Mouse (Mus musculus): ENCODE data around the gene Rag2. TPM values are rescaled to one million over a fixed set of nuclear protein-coding genes. Genes with fewer than 3 reads are reported as not detected.

The Rag2 gene
- polyA plus RNA-seq, 1 experiment: not detected

GRCm38 (mm10) chr2:101649114-101649671, 24.7 kb downstream of the Rag2 start, which contains the start of the genes Rag1 and B230118H07Rik:
Rag1 (minus strand) TSS chr2:101649501.
B230118H07Rik (minus strand) TSS chr2:101649532.
- no peak within 1 kb of the TSS for H3K27ac ChIP-seq (ENCODE audit: insufficient read depth, low read depth, low read length)
- TF ChIP-seq CTCF (IDR thresholded peaks at IDR 0.05; ENCODE audit: low read depth, low read length): no peak
- TF ChIP-seq POLR2A (IDR thresholded peaks at IDR 0.05; ENCODE audit: borderline replicate concordance, low read depth, low read length): no peak
- no peak within 1 kb of the TSS for H3K4me3 ChIP-seq (ENCODE audit: insufficient read depth, low read length)

DNA sequence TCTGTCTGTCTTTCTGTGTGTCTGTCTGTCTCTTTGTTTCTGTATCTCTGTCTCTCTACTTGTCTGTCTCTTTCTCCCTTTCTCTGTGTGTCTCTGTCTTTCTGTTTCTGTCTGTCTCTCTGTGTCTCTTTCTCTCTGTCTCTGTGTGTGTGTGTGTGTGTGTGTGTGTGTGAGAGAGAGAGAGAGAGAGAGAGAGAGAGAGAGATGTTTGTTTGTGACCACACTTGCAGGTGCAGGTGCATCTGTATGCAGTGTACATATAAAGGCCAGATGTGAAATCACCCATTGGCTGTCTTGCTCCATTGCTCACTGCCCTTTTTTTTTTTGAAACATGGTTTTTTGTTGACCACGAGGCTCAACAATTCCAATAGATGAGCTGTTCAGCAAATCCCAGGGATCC, 25.9 kb downstream of the Rag2 start:
- Histone ChIP-seq H3K27ac (ENCODE audit: insufficient read depth, low read depth, low read length) (no peak overlapping the region), H3K4me1 (ENCODE audit: control insufficient read depth, insufficient read depth, low read length) (no peaks in the 10 kb centered on the region), H3K4me3 (ENCODE audit: insufficient read depth, low read length) (no peak overlapping the region)
- TF ChIP-seq POLR2A (IDR thresholded peaks at IDR 0.05; ENCODE audit: borderline replicate concordance, low read depth, low read length) (no peak), CTCF (IDR thresholded peaks at IDR 0.05; ENCODE audit: low read depth, low read length) (no peak)

More at GRCm38 (mm10) chr2:101649114-101649671, 24.7 kb downstream of the Rag2 start, which contains the start of the genes Rag1 and B230118H07Rik:
- H3K4me1 ChIP-seq (ENCODE audit: control insufficient read depth, insufficient read depth, low read length): no peaks in the 10 kb centered on the region

DNA sequence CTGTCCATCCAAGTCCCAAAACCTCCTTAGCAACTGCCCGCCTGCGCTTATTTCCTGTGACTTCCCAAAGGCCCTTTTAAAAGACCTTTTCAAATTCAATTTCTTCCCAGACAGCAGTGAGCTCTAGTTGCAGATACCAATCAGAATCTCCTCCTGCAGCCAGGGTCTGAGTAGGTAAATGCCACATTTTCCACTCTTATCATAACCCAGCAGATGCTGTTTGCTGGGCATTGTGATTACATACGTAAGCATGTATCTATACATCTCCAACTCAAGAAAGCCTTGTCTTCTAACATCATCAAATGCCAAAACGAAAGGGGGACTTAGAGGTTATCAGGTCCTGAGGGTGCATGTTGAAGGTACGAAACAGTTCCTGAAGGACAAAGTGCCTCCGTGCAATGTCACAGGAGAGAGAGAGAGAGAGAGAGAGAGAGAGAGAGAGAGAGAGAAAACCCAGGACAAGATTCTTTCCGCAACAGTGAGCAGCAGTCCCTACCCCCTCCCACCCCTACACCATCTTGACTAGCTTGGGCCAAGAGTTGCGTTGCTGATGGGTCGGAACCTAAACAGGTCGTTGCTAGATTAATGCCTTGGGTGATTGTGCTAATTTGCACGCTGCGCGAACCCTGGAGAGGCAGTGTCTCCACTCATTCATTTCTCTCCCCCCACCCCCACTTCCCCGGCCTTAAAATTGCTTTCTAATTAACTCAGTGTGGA, 27.8 kb downstream of the Rag2 start:
- no peak overlapping the region for H3K27ac ChIP-seq (ENCODE audit: insufficient read depth, low read depth, low read length)
- no peaks in the 10 kb centered on the region for H3K4me1 ChIP-seq (ENCODE audit: control insufficient read depth, insufficient read depth, low read length)
- TF ChIP-seq POLR2A (IDR thresholded peaks at IDR 0.05; ENCODE audit: borderline replicate concordance, low read depth, low read length) (no peak), CTCF (IDR thresholded peaks at IDR 0.05; ENCODE audit: low read depth, low read length) (no peak)
- peak overlapping the region; percentile 15; the same call in 1 of the 2 replicates for H3K4me3 ChIP-seq (ENCODE audit: insufficient read depth, low read length)

DNA sequence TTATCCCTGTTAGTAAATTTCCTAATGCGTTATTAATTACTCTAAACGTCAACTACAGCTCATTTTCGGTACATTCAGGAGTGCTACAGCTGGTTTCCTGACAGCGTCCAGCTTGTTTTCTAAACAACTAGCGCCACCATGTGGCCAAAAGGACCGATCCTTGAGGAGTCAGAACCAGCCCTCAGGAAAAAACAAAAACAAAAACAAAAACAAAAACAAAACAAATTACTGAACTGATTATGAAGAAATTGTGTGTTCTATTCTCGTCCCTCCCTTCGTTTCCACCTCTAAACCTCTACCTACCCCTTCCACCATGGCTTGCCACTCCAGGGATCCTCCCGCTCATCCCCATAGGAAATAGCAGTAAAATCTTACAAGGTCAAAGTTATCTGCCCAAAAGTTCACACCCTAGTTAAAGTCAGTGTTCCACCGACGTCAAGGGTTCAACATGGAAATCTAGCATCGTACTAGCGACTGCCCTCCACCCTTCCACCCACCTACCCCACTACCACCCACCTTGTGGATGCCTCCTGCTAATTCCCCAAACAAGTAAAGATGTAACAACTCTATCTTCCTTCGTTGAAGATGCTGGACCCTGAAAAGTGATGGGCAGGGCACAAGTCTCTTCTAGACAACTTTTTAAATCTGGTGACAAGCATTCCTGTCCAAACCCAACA, 28.5 kb downstream of the Rag2 start:
- Histone ChIP-seq H3K4me1 (ENCODE audit: control insufficient read depth, insufficient read depth, low read length) (no peaks in the 10 kb centered on the region), H3K4me3 (ENCODE audit: insufficient read depth, low read length) (no peak overlapping the region), H3K27ac (ENCODE audit: insufficient read depth, low read depth, low read length) (no peak overlapping the region)
- TF ChIP-seq CTCF (IDR thresholded peaks at IDR 0.05; ENCODE audit: low read depth, low read length) (peak; percentile 44), POLR2A (IDR thresholded peaks at IDR 0.05; ENCODE audit: borderline replicate concordance, low read depth, low read length) (no peak)

- Histone ChIP-seq H3K4me1 (ENCODE audit: control insufficient read depth, insufficient read depth, low read length) (no peaks in the 10 kb centered on the region), H3K4me3 (ENCODE audit: insufficient read depth, low read length) (no peak overlapping the region), H3K27ac (ENCODE audit: insufficient read depth, low read depth, low read length) (no peak overlapping the region)
- TF ChIP-seq POLR2A (IDR thresholded peaks at IDR 0.05; ENCODE audit: borderline replicate concordance, low read depth, low read length) (no peak), CTCF (IDR thresholded peaks at IDR 0.05; ENCODE audit: low read depth, low read length) (no peak)
Observed at GRCm38 (mm10) chr2:101660536-101660935, 36.0 kb downstream of the Rag2 start.

DNA sequence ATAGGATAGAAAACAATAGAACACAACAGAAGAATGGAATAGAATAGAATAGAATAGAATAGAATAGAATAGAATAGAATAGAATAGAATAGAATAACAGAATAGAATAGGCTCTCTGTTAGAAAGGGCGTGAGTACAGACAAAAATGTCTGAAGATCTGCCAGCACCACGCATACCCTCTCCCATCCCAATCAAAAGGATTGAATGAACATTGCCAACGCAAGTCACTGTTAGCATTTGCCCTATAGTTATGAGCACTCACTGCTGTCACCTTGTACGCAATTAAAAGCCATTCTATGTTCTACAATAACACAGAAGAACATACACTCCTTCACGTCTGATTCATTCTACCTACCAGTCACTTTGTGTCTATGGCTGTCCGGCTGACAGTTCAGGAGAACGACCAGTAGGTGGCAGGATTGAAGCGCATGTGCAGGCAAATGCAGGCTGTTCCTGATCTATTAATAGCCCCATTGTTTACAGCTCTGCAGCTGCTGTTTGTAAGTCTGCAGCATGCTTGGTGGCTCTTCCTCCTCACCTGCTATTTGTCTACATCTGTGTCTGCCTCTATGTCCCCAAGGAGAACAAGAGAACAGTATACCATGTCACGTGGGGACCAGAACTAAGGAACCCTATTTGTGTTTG, 40.7 kb downstream of the Rag2 start:
- TF ChIP-seq CTCF (IDR thresholded peaks at IDR 0.05; ENCODE audit: low read depth, low read length) (peak; percentile 58), POLR2A (IDR thresholded peaks at IDR 0.05; ENCODE audit: borderline replicate concordance, low read depth, low read length) (no peak)
- Histone ChIP-seq H3K4me3 (ENCODE audit: insufficient read depth, low read length) (no peak overlapping the region), H3K4me1 (ENCODE audit: control insufficient read depth, insufficient read depth, low read length) (no peaks in the 10 kb centered on the region), H3K27ac (ENCODE audit: insufficient read depth, low read depth, low read length) (no peak overlapping the region)

- Histone ChIP-seq H3K4me1 (ENCODE audit: control insufficient read depth, insufficient read depth, low read length) (no peaks in the 10 kb centered on the region), H3K27ac (ENCODE audit: insufficient read depth, low read depth, low read length) (no peak overlapping the region), H3K4me3 (ENCODE audit: insufficient read depth, low read length) (no peak overlapping the region)
- TF ChIP-seq POLR2A (IDR thresholded peaks at IDR 0.05; ENCODE audit: borderline replicate concordance, low read depth, low read length) (no peak), CTCF (IDR thresholded peaks at IDR 0.05; ENCODE audit: low read depth, low read length) (no peak)
Observed at GRCm38 (mm10) chr2:101665703-101666092, 41.2 kb downstream of the Rag2 start.

- H3K27ac ChIP-seq (ENCODE audit: insufficient read depth, low read depth, low read length): no peak overlapping the region
- no peak overlapping the region for H3K4me3 ChIP-seq (ENCODE audit: insufficient read depth, low read length)
- TF ChIP-seq POLR2A (IDR thresholded peaks at IDR 0.05; ENCODE audit: borderline replicate concordance, low read depth, low read length): no peak
- no peak for TF ChIP-seq CTCF (IDR thresholded peaks at IDR 0.05; ENCODE audit: low read depth, low read length)
- H3K4me1 ChIP-seq (ENCODE audit: control insufficient read depth, insufficient read depth, low read length): no peaks in the 10 kb centered on the region
Observed at GRCm38 (mm10) chr2:101668751-101669150, 44.2 kb downstream of the Rag2 start.

GRCm38 (mm10) chr2:101673547-101673946, 49.0 kb downstream of the Rag2 start:
- Histone ChIP-seq H3K27ac (ENCODE audit: insufficient read depth, low read depth, low read length) (no peak overlapping the region), H3K4me1 (ENCODE audit: control insufficient read depth, insufficient read depth, low read length) (peaks cover 4% of the 10 kb centered on the region), H3K4me3 (ENCODE audit: insufficient read depth, low read length) (no peak overlapping the region)
- TF ChIP-seq POLR2A (IDR thresholded peaks at IDR 0.05; ENCODE audit: borderline replicate concordance, low read depth, low read length) (no peak), CTCF (IDR thresholded peaks at IDR 0.05; ENCODE audit: low read depth, low read length) (no peak)

Data from bone marrow macrophage, adult 2 months (primary cell).